Mouse (Mus musculus) hindbrain, postnatal 0 days (tissue): Measurements from ENCODE around the gene Sec14l3. TPM values are rescaled to one million over a fixed set of nuclear protein-coding genes. Genes with fewer than 3 reads are reported as not detected.

Experiments
- ATAC-seq: fragments of 200-750 bp; cut with Nextera tagmentation; 2 replicates; pipeline ENCODE4 v1.8.0; 2017; ENCODE audit warnings: mild to moderate bottlenecking, moderate TSS enrichment, moderate library complexity
- DNase-seq: peaks from one replicate; pipeline ENCODE4 v3.0.0-alpha.2; 2015; ENCODE audit warnings: low spot score
- H3K27ac ChIP-seq: fragments of 300-500 bp; sonication (generic); 2 replicates; pipeline ENCODE4 v1.5.1; 2014; ENCODE audit warnings: mild to moderate bottlenecking
- H3K27me3 ChIP-seq: fragments of 300-500 bp; sonication (generic); 2 replicates; pipeline ENCODE4 v1.6.1; 2014; ENCODE audit warnings: low read length, mixed read lengths; ENCODE audit not compliant: insufficient read depth
- H3K36me3 ChIP-seq: fragments of 300-500 bp; sonication (generic); 2 replicates; pipeline ENCODE4 v1.6.1; 2014; ENCODE audit warnings: low read length, mixed read lengths; ENCODE audit not compliant: insufficient read depth
- H3K4me1 ChIP-seq: fragments of 300-500 bp; sonication (generic); 2 replicates; pipeline ENCODE4 v1.6.1; 2014; ENCODE audit warnings: antibody characterized with exemption, low read length, mixed read lengths; ENCODE audit not compliant: insufficient read depth
- H3K4me2 ChIP-seq: fragments of 300-500 bp; sonication (generic); 2 replicates; pipeline ENCODE4 v1.6.1; 2014; ENCODE audit warnings: low read depth, mild to moderate bottlenecking, low read length, moderate library complexity, mixed read lengths
- H3K4me3 ChIP-seq: fragments of 300-500 bp; sonication (generic); 2 replicates; pipeline ENCODE4 v1.5.1; 2014; ENCODE audit warnings: low read length
- H3K9ac ChIP-seq: fragments of 300-500 bp; sonication (generic); replicated peaks from 2 replicates; pipeline ENCODE4 v1.6.1; 2014; ENCODE audit warnings: mild to moderate bottlenecking, low read length, moderate library complexity, mixed read lengths
- H3K9me3 ChIP-seq: fragments of 300-500 bp; sonication (generic); 2 replicates; pipeline ENCODE4 v1.6.1; 2016; ENCODE audit warnings: low read length, mixed read lengths
- CTCF ChIP-seq: IDR thresholded peaks from 2 replicates; pipeline ENCODE4 v1.5.1; 2016; ENCODE audit warnings: antibody characterized with exemption, control low read depth, low read depth
- WGBS: fragments of 180-500 bp; shearing (Covaris S2); extraction: QIAGEN DNeasy Blood & Tissue Kit; methylation state at CpG from one replicate; pipeline ENCODE4 v1.1.7; 2014; 5-methylcytosine and 5-hydroxymethylcytosine counted together
- polyA plus RNA-seq: library from polyadenylated mRNA; unstranded; fragments of >200 nt; fragmentation: Nextera tagmentation; extraction: Ambion mirVana; gene quantifications from 2 replicates; pipeline ENCODE4 v1.2.1, GENCODE M21; 2015
- total RNA-seq: library from RNA; depleted of rRNA; stranded (reverse); fragments of >200 nt; gene quantifications from 2 replicates; pipeline ENCODE4 v1.2.3, GENCODE M21; 2014

Gene Sec14l3
- total and polyA plus RNA-seq, 2 experiments from 2014 or later: 1.6 to 1.8 TPM

DNA sequence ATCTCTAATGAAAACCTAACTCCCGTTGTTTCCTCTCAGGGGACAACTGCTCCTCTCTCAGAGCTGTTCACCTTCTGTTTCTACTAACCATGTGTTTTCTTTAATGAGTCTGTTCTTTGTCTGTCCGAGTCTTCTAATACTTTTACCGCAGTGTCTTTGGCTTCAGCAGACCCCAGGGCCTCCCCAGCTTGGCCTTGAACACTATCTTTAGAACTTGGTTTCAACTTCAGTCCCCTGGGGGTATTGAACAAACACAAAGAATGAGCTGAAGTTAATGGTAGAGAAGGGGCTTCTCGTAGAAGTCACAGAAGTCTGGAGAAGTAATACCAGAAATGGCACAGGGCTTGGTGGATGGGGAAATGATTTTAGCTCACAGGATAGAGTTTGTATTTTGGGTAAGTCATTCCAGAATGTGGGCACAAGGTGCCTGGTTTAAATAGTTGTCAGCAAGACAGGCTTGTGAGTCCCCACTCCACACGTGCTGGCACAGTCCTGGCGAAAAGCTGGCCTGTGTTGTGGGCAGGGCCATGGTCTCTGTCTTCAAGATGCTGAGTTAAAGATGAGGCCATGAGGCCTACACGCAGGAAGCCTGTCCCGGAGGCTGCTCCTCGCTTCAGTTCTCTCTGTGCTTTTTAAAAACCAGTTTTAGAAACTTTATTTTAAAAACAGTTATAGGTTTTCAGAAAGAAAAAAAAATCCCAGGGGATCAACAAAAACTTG is 28.1 kb upstream of the Sec14l3 start:
- Histone ChIP-seq H3K36me3 (no peaks in the 10 kb centered on the region), H3K9ac (no peak overlapping the region), H3K27ac (no peak overlapping the region), H3K27me3 (no peaks in the 10 kb centered on the region), H3K4me3 (no peak overlapping the region), H3K4me2 (no peak overlapping the region), H3K9me3 (no peaks in the 10 kb centered on the region), H3K4me1 (no peaks in the 10 kb centered on the region)
- DNase-seq (no peak), ATAC-seq (no peak)
- WGBS: 70% methylated on average over 9 of the region's 9 CpGs
- no peak for TF ChIP-seq CTCF

DNA sequence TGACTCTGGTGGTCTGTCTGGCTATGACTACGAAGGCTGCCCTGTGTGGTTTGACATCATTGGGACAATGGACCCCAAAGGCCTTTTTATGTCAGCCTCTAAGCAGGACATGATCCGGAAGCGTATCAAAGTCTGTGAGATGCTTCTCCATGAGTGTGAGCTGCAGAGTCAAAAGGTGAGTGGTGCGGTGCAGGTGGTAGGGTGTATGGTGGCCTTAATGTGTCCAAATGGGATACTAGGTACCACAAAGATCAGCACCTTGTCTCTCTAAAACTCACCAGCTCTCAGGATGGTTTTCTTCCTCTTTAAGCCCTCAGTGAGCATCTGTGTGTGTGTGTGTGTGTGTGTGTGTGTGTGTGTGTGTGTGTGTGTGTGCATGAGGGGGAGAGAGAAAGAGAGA is 24.7 kb upstream of the Sec14l3 start:
- no peak for TF ChIP-seq CTCF
- 91% methylated on average over 4 of the region's 4 CpGs for WGBS

GRCm38 (mm10) chr11:4041123-4041625 is 23.5 kb upstream of the Sec14l3 start:
- Histone ChIP-seq H3K36me3 (no peaks in the 10 kb centered on the region), H3K27me3 (no peaks in the 10 kb centered on the region), H3K27ac (no peak overlapping the region), H3K4me3 (no peak overlapping the region), H3K4me1 (no peaks in the 10 kb centered on the region), H3K4me2 (no peak overlapping the region), H3K9ac (no peak overlapping the region), H3K9me3 (no peaks in the 10 kb centered on the region)
- WGBS: 84% methylated on average over 6 of the region's 6 CpGs
- DNase-seq: no peak
- ATAC-seq: no peak
- no peak for TF ChIP-seq CTCF

More for the DNA sequence above, 24.7 kb upstream of the Sec14l3 start:
- Histone ChIP-seq H3K27ac (no peak overlapping the region), H3K4me1 (no peaks in the 10 kb centered on the region), H3K36me3 (no peaks in the 10 kb centered on the region), H3K27me3 (no peaks in the 10 kb centered on the region), H3K4me3 (no peak overlapping the region), H3K4me2 (no peak overlapping the region), H3K9me3 (no peaks in the 10 kb centered on the region), H3K9ac (no peak overlapping the region)
- no peak for DNase-seq
- ATAC-seq: no peak

- H3K9me3 ChIP-seq: no peaks in the 10 kb centered on the region
- H3K36me3 ChIP-seq: no peaks in the 10 kb centered on the region
- H3K4me3 ChIP-seq: no peak overlapping the region
- no peak overlapping the region for H3K4me2 ChIP-seq
- TF ChIP-seq CTCF: no peak
- DNase-seq: no peak
- no peaks in the 10 kb centered on the region for H3K27me3 ChIP-seq
- no peak for ATAC-seq
- no peak overlapping the region for H3K9ac ChIP-seq
- no peak overlapping the region for H3K27ac ChIP-seq
- H3K4me1 ChIP-seq: no peaks in the 10 kb centered on the region
- 95% methylated on average over 7 of the region's 7 CpGs for WGBS
Measured at GRCm38 (mm10) chr11:4043081-4043480, 21.6 kb upstream of the Sec14l3 start.

- 53% methylated on average over 5 of the region's 5 CpGs for WGBS
- DNase-seq (no peak), ATAC-seq (no peak)
- TF ChIP-seq CTCF: no peak
- Histone ChIP-seq H3K9me3 (no peaks in the 10 kb centered on the region), H3K4me1 (no peaks in the 10 kb centered on the region), H3K27me3 (no peaks in the 10 kb centered on the region), H3K27ac (no peak overlapping the region), H3K9ac (no peak overlapping the region), H3K36me3 (no peaks in the 10 kb centered on the region), H3K4me2 (no peak overlapping the region), H3K4me3 (no peak overlapping the region)
Measured at GRCm38 (mm10) chr11:4046526-4046925, 18.1 kb upstream of the Sec14l3 start.

DNA sequence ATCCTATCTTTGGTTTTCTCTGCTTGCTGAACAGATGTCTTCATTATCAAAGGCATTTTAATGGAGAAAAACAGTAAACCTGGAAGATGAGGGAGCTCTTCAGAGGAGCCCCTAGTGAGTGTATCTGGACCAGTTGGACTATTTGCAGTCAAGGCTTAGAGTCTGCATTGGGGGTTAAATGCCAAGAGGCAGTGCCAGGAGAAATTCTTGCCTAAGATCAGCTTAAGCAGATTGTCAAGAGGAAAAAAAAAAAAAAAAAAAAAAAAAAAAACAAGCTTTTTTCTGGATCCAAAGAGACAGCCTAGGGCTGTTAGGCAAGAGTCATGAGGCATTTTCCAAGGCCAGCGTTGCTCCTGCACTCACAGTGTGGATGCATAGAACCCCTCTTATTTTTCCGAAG is 16.9 kb upstream of the Sec14l3 start:
- Histone ChIP-seq H3K4me3 (no peak overlapping the region), H3K4me2 (no peak overlapping the region), H3K27ac (no peak overlapping the region), H3K9me3 (no peaks in the 10 kb centered on the region), H3K9ac (no peak overlapping the region), H3K27me3 (no peaks in the 10 kb centered on the region), H3K4me1 (no peaks in the 10 kb centered on the region), H3K36me3 (no peaks in the 10 kb centered on the region)
- ATAC-seq: no peak
- TF ChIP-seq CTCF: no peak
- WGBS: 93% methylated on average over 2 of the region's 2 CpGs
- no peak for DNase-seq

DNA sequence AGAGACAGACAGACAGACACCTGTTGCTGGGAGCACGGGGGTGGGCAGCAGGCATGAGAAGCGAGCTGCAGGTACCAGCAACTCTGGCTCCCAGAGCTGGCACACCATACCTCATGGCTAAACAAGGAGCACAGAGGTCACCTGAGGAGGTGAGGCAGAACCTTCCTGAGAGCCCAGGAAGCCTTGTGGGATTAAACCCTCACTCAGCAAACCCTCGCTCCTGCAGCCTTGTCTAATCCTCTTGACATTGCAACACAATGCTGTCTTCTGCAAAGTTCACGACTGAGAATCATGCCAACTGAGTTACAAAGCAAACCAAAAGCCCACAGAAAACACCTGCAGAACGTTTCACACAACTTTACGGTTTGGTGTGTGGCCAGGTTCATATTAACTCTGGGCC is 16.2 kb upstream of the Sec14l3 start:
- ATAC-seq (no peak), DNase-seq (no peak)
- Histone ChIP-seq H3K9ac (no peak overlapping the region), H3K27me3 (no peaks in the 10 kb centered on the region), H3K4me1 (no peaks in the 10 kb centered on the region), H3K9me3 (no peaks in the 10 kb centered on the region), H3K27ac (no peak overlapping the region), H3K4me2 (no peak overlapping the region), H3K36me3 (no peaks in the 10 kb centered on the region), H3K4me3 (no peak overlapping the region)
- TF ChIP-seq CTCF: no peak
- WGBS: 87% methylated on average over 6 of the region's 6 CpGs
